Mouse (Mus musculus) MEL (cell line): ENCODE measurements around the gene Hnf1a. TPM values are rescaled to one million over a fixed set of nuclear protein-coding genes. Genes with fewer than 3 reads are reported as not detected.

Source experiments
- DNase-seq: peaks from one replicate; pipeline ENCODE4 v3.0.0; 2011; ENCODE audit warnings: low read depth, low spot score
- H3K27ac ChIP-seq: 2 replicates; pipeline ENCODE4 v1.5.1; 2012; ENCODE audit warnings: low read depth, mild to moderate bottlenecking, control low read depth, low read length, moderate library complexity; ENCODE audit not compliant: control insufficient read depth
- H3K27me3 ChIP-seq, 2 experiments: fragments of 150-350 bp in 1 of 2; sonication (generic) in 1 of 2; 2 replicates each; pipeline ENCODE4 v1.6.1; 2012; ENCODE audit warnings: low read length in 2 of 2, mild to moderate bottlenecking in 2 of 2, improper control_type of control experiment in 1 of 2, moderate library complexity in 1 of 2; ENCODE audit not compliant: insufficient read depth in 2 of 2, control insufficient read depth in 1 of 2
- H3K36me3 ChIP-seq, 2 experiments: 2 replicates each; pipeline ENCODE4 v1.6.1; 2012 to 2014; ENCODE audit warnings: low read length in 2 of 2, improper control_type of control experiment in 1 of 2, inconsistent platforms in 1 of 2, mild to moderate bottlenecking in 1 of 2; ENCODE audit not compliant: insufficient read depth in 2 of 2, control insufficient read depth in 1 of 2
- H3K4me1 ChIP-seq, 2 experiments: fragments of 150-350 bp in 1 of 2; sonication (generic) in 1 of 2; 2 replicates each; pipeline ENCODE4 v1.6.1; 2012; ENCODE audit warnings: low read length in 2 of 2, improper control_type of control experiment in 1 of 2, mild to moderate bottlenecking in 1 of 2; ENCODE audit not compliant: insufficient read depth in 2 of 2, control insufficient read depth in 1 of 2
- H3K4me3 ChIP-seq, 2 experiments: fragments of 150-350 bp in 1 of 2; sonication (generic) in 1 of 2; 2 replicates each; pipeline ENCODE4 v1.5.1; 2012; ENCODE audit warnings: low read depth in 2 of 2, low read length in 2 of 2, mild to moderate bottlenecking in 2 of 2, moderate library complexity in 2 of 2, control low read depth in 1 of 2, improper control_type of control experiment in 1 of 2; ENCODE audit not compliant: control insufficient read depth in 1 of 2, insufficient read depth in 1 of 2
- H3K79me2 ChIP-seq: 2 replicates; pipeline ENCODE4 v1.6.1; 2012; ENCODE audit warnings: mild to moderate bottlenecking, low read length, moderate library complexity; ENCODE audit not compliant: control insufficient read depth, poor library complexity, insufficient read depth
- H3K9ac ChIP-seq: 2 replicates; pipeline ENCODE4 v1.6.1; 2012; ENCODE audit warnings: low read depth, mild to moderate bottlenecking, control low read depth, low read length, moderate library complexity; ENCODE audit not compliant: control insufficient read depth, poor library complexity, severe bottlenecking
- H3K9me3 ChIP-seq: fragments of 150-350 bp; sonication (generic); replicated peaks from 2 replicates; pipeline ENCODE4 v1.6.1; 2012; ENCODE audit warnings: mild to moderate bottlenecking, low read length, improper control_type of control experiment, moderate library complexity; ENCODE audit not compliant: insufficient read depth
- CHD1 ChIP-seq: IDR thresholded peaks from 2 replicates; pipeline ENCODE4 v1.6.1; 2012; ENCODE audit warnings: low read depth, mild to moderate bottlenecking, inconsistent platforms, low read length, improper control_type of control experiment
- CHD2 ChIP-seq: IDR thresholded peaks from 2 replicates; pipeline ENCODE4 v1.6.1; 2011; ENCODE audit warnings: low read length, improper control_type of control experiment
- CTCF ChIP-seq, 3 experiments: IDR thresholded peaks in 2 of 3; conservative IDR thresholded peaks in 1 of 3; 2 replicates each; pipeline ENCODE4 v1.5.1; 2011 to 2012; ENCODE audit warnings: low read length in 3 of 3, low read depth in 2 of 3, mild to moderate bottlenecking in 2 of 3, improper control_type of control experiment in 1 of 3, inconsistent platforms in 1 of 3, mixed read lengths in 1 of 3, moderate library complexity in 1 of 3; ENCODE audit not compliant: control insufficient read depth in 1 of 3, insufficient read depth in 1 of 3, poor library complexity in 1 of 3, severe bottlenecking in 1 of 3
- E2F4 ChIP-seq: IDR thresholded peaks from 2 replicates; pipeline ENCODE4 v1.6.1; 2011; ENCODE audit warnings: low read depth, low read length, improper control_type of control experiment, borderline replicate concordance
- ELF1 ChIP-seq: IDR thresholded peaks from 2 replicates; pipeline ENCODE4 v1.6.1; 2014; ENCODE audit warnings: low read depth, mild to moderate bottlenecking, inconsistent platforms, low read length, improper control_type of control experiment, moderate library complexity
- EP300 ChIP-seq, 2 experiments: IDR thresholded peaks; 2 replicates each; pipeline ENCODE4 v1.6.1; 2011; ENCODE audit warnings: improper control_type of control experiment in 2 of 2, low read length in 2 of 2, low read depth in 1 of 2, mild to moderate bottlenecking in 1 of 2
- ETS1 ChIP-seq: IDR thresholded peaks from 2 replicates; pipeline ENCODE4 v1.6.1; 2012; ENCODE audit warnings: low read depth, mild to moderate bottlenecking, inconsistent platforms, low read length, improper control_type of control experiment, moderate library complexity
- GATA1 ChIP-seq: IDR thresholded peaks from 2 replicates; pipeline ENCODE4 v1.6.1; 2011; ENCODE audit warnings: low read depth, low read length, improper control_type of control experiment
- HCFC1 ChIP-seq: IDR thresholded peaks from 2 replicates; pipeline ENCODE4 v1.6.1; 2012; ENCODE audit warnings: low read depth, mild to moderate bottlenecking, inconsistent platforms, low read length, improper control_type of control experiment, moderate library complexity
- JUND ChIP-seq: IDR thresholded peaks from 2 replicates; pipeline ENCODE4 v1.6.1; 2011; ENCODE audit warnings: low read depth, mild to moderate bottlenecking, improper control_type of control experiment, low read length
- MAX ChIP-seq: IDR thresholded peaks from 2 replicates; pipeline ENCODE4 v1.6.1; 2011; ENCODE audit warnings: low read length, improper control_type of control experiment
- MAZ ChIP-seq: IDR thresholded peaks from 2 replicates; pipeline ENCODE4 v1.6.1; 2012; ENCODE audit warnings: low read depth, mild to moderate bottlenecking, inconsistent platforms, low read length, improper control_type of control experiment
- MEF2A ChIP-seq: IDR thresholded peaks from 2 replicates; pipeline ENCODE4 v1.6.1; 2014; ENCODE audit warnings: low read depth, mild to moderate bottlenecking, inconsistent platforms, low read length, improper control_type of control experiment; ENCODE audit not compliant: poor library complexity, insufficient replicate concordance, severe bottlenecking; ENCODE audit errors: extremely low read depth
- MXI1 ChIP-seq: IDR thresholded peaks from 2 replicates; pipeline ENCODE4 v1.6.1; 2011; ENCODE audit warnings: mild to moderate bottlenecking, low read depth, low read length, improper control_type of control experiment
- MYC ChIP-seq: IDR thresholded peaks from 2 replicates; pipeline ENCODE4 v1.6.1; 2011; ENCODE audit warnings: low read depth, mild to moderate bottlenecking, low read length, improper control_type of control experiment, moderate library complexity
- POLR2A ChIP-seq, 2 experiments: IDR thresholded peaks; 2 replicates each; pipeline ENCODE4 v1.6.1; 2011 to 2012; ENCODE audit warnings: low read length in 2 of 2, mild to moderate bottlenecking in 2 of 2, control low read depth in 1 of 2, improper control_type of control experiment in 1 of 2, low read depth in 1 of 2, moderate library complexity in 1 of 2; ENCODE audit not compliant: control insufficient read depth in 1 of 2, insufficient read depth in 1 of 2, poor library complexity in 1 of 2
- RAD21 ChIP-seq: IDR thresholded peaks from 2 replicates; pipeline ENCODE4 v1.6.1; 2011; ENCODE audit warnings: mild to moderate bottlenecking, low read depth, low read length, improper control_type of control experiment
- RCOR1 ChIP-seq: IDR thresholded peaks from 2 replicates; pipeline ENCODE4 v1.6.1; 2012; ENCODE audit warnings: low read depth, mild to moderate bottlenecking, inconsistent platforms, low read length, improper control_type of control experiment
- SIN3A ChIP-seq: IDR thresholded peaks from 2 replicates; pipeline ENCODE4 v1.6.1; 2012; ENCODE audit warnings: low read length, improper control_type of control experiment, inconsistent platforms
- SMC3 ChIP-seq: IDR thresholded peaks from 2 replicates; pipeline ENCODE4 v1.6.1; 2011; ENCODE audit warnings: low read depth, low read length, improper control_type of control experiment
- TAL1 ChIP-seq: IDR thresholded peaks from 2 replicates; pipeline ENCODE4 v1.6.1; 2012; ENCODE audit warnings: mild to moderate bottlenecking, inconsistent platforms, low read length, moderate library complexity, mixed read lengths
- TBP ChIP-seq: IDR thresholded peaks from 2 replicates; pipeline ENCODE4 v1.8.0; 2011; ENCODE audit warnings: low read depth, low read length, improper control_type of control experiment
- TCF12 ChIP-seq: IDR thresholded peaks from 2 replicates; pipeline ENCODE4 v1.6.1; 2014; ENCODE audit warnings: low read depth, mild to moderate bottlenecking, inconsistent platforms, low read length, improper control_type of control experiment, moderate library complexity
- USF1 ChIP-seq: IDR thresholded peaks from 2 replicates; pipeline ENCODE4 v1.6.1; 2014; ENCODE audit warnings: low read depth, mild to moderate bottlenecking, inconsistent platforms, low read length, improper control_type of control experiment, moderate library complexity
- ZC3H11A ChIP-seq: IDR thresholded peaks from 2 replicates; pipeline ENCODE4 v1.6.1; 2012; ENCODE audit warnings: low read depth, mild to moderate bottlenecking, inconsistent platforms, low read length, improper control_type of control experiment
- ZNF384 ChIP-seq: IDR thresholded peaks from 2 replicates; pipeline ENCODE4 v1.6.1; 2012; ENCODE audit warnings: low read depth, mild to moderate bottlenecking, inconsistent platforms, low read length, improper control_type of control experiment
- polyA plus RNA-seq, 2 experiments: library from polyadenylated mRNA; stranded (reverse) in 1 of 2; unstranded in 1 of 2; fragments of >175 nt in 1 of 2; fragments of >200 nt in 1 of 2; gene quantifications; 2 replicates each; pipeline versions ENCODE4 v1.2.1 to v1.2.4; 2012; ENCODE audit warnings: low replicate concordance in 2 of 2, low read depth in 1 of 2; ENCODE audit not compliant: insufficient read length in 2 of 2, insufficient read depth in 1 of 2, missing spikeins in 1 of 2
- total RNA-seq: library from RNA; depleted of rRNA; stranded (reverse); fragments of 300-350 nt; gene quantifications from 2 replicates; pipeline ENCODE4 v1.2.3, GENCODE M21; 2012

Hnf1a gene
- total and polyA plus RNA-seq, 3 experiments: 0.08 to 0.28 TPM; not detected in 1

DNA sequence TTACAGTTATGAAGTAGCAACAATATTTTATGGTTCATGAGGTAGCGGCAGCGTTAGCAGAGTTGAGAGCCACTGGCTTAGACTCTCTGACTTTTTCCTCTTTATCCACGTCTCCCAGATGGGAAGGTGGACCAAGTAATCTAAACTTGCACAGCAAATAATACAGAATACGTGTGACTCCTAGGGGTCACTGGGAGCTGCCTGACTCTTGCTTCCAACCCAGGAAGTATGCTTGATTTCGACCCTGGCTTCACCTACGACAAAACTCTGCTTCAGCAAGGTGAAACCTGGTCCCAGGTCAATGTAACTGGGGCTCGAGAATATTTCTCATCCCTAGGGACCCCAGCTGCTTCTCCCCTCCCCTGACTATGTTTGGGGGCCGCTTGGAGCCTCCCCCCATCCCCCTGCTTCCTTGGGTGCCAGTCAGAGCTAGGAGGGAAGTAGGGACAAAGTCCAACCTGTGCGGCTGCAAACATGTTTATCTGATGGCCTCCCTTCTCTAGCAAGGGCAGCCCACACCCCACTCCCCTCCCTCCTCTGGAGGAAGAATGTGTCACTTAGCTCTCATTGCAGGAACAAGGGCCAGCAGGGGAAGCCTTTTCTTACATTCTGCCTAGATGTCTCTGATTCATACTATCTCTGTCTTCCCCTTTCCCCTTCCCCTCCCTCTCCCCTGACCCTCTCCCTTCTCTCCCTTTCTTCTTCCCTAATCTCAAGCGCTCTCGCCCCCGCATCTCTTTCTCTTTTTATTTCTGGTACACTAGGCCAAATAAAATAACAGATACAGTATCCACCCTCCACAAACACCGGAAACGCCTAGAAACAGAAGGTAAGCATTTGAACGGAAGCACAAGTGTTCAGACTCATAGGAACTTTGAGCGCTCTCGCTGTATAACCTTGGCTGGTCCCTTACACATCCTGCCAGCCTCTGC lies 5.7 kb downstream of the Hnf1a start:
- peaks cover 0 to 11% of the 10 kb centered on the region in 2 experiments; a peak in 3 of 4 replicates for H3K4me1 ChIP-seq
- H3K27ac ChIP-seq: peak overlapping the region; percentile 75
- H3K36me3 ChIP-seq: peaks cover 0 to 7% of the 10 kb centered on the region in 2 experiments; a peak in 2 of 4 replicates
- no peaks in the 10 kb centered on the region for H3K79me2 ChIP-seq
- no peaks in the 10 kb centered on the region; a peak in 1 of 4 replicates for H3K27me3 ChIP-seq
- peak overlapping the region; percentile 62 to 93 for H3K4me3 ChIP-seq
- TF ChIP-seq MAX: 0 out of 2 replicates have a peak, but pooled peaks have one; percentile 31
- TF ChIP-seq USF1: no peak
- TF ChIP-seq JUND: no peak
- TF ChIP-seq ETS1: peak; percentile 58
- no peak for TF ChIP-seq MYC
- peak; percentile 65 for TF ChIP-seq GATA1
- TF ChIP-seq ZC3H11A: no peak
- TF ChIP-seq TCF12: peak; percentile 39
- peak; percentile 43 to 76 for TF ChIP-seq EP300 (IDR thresholded peaks at IDR 0.05; ENCODE audit: low read depth in 1 of 2, low read length in 2 of 2)
- no peak for TF ChIP-seq HCFC1
- peak; percentile 65; the same call in 1 of the 2 replicates for TF ChIP-seq RCOR1
- TF ChIP-seq SIN3A: peak; percentile 52; the same call in 1 of the 2 replicates
- no peak; the same call in 1 of the 2 replicates for TF ChIP-seq MAZ
- TF ChIP-seq ELF1: peak; percentile 48; the same call in 1 of the 2 replicates
- no peak for TF ChIP-seq RAD21
- TF ChIP-seq MEF2A: peak; percentile 82; the same call in 1 of the 2 replicates
- peak; percentile 89 for TF ChIP-seq TBP
- DNase-seq: peak; percentile 87
- H3K9me3 ChIP-seq: no peaks in the 10 kb centered on the region
- H3K9ac ChIP-seq: peak overlapping the region; percentile 55

DNA sequence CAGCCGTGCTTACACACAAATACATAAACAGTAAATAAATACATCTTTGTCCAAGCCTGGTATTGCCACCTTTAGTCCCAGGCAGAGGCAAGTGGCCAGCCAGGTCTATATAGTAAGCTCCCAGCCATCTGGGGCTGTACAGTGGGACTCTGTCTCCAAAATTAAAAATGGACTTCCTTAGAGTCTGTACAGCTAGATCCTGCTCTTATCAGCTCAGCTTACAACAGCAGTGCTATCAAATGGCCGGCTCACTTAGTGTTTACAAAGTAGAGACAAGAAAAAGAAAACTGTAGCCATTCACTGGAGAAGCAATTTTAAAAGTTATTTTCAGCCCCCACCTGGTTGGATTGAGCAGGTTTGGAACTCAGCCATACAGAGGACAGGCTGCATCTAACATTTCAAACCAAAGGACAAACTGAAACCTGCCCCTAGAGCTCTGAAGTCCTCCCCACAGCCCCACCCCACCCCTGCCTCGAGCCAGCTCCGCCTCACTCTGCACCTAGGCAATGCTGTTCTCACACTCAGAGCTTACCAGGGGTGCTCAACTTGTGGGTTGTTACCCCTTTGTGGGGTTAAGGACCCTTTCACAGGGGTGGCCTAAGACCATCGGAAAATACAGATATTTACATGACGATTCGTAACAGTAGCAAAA lies 6.5 kb downstream of the Hnf1a start:
- Histone ChIP-seq H3K27ac (peak overlapping the region; percentile 70), H3K9me3 (no peaks in the 10 kb centered on the region), H3K79me2 (no peaks in the 10 kb centered on the region), H3K36me3 (peaks cover 0 to 7% of the 10 kb centered on the region in 2 experiments; a peak in 2 of 4 replicates), H3K9ac (peak overlapping the region; percentile 49), H3K27me3 (no peaks in the 10 kb centered on the region; a peak in 1 of 4 replicates), H3K4me3 (peak overlapping the region; percentile 62 to 93), H3K4me1 (peaks cover 0 to 11% of the 10 kb centered on the region in 2 experiments; a peak in 3 of 4 replicates)
- no peak for TF ChIP-seq CTCF (IDR thresholded peaks at IDR 0.05 in 2 of 3, conservative IDR thresholded peaks at IDR 0.05 in 1 of 3; ENCODE audit: control insufficient read depth in 1 of 3, insufficient read depth in 1 of 3, low read depth in 2 of 3, low read length in 3 of 3, poor library complexity in 1 of 3, severe bottlenecking in 1 of 3)
- TF ChIP-seq ZNF384: no peak
- TF ChIP-seq CHD2: no peak
- peak; percentile 40 for TF ChIP-seq ETS1
- TF ChIP-seq MAZ: peak; percentile 55; the same call in 1 of the 2 replicates
- TF ChIP-seq CHD1: no peak
- no peak for TF ChIP-seq E2F4
- 0 out of 2 replicates have a peak, but pooled peaks have one; percentile 10 for TF ChIP-seq TBP
- TF ChIP-seq MXI1: no peak
- TF ChIP-seq SMC3: 0 out of 2 replicates have a peak, but pooled peaks have one; percentile 1
- no peak for TF ChIP-seq USF1
- no peak for TF ChIP-seq TAL1
- TF ChIP-seq GATA1: peak; percentile 71
- TF ChIP-seq POLR2A (IDR thresholded peaks at IDR 0.05; ENCODE audit: control insufficient read depth in 1 of 2, insufficient read depth in 1 of 2, low read depth in 1 of 2, low read length in 2 of 2, poor library complexity in 1 of 2): no peak
- DNase-seq: peak; percentile 72
